Mouse (Mus musculus) monocyte, adult 2 months (primary cell): Measurements from ENCODE around the gene Fdxr.

Experiments used
- DNase-seq, 2 experiments: peaks; one replicate each; pipeline ENCODE4 v3.0.0; 2022; ENCODE audit warnings: low spot score in 2 of 2, low read depth in 1 of 2

Gene Fdxr

DNA sequence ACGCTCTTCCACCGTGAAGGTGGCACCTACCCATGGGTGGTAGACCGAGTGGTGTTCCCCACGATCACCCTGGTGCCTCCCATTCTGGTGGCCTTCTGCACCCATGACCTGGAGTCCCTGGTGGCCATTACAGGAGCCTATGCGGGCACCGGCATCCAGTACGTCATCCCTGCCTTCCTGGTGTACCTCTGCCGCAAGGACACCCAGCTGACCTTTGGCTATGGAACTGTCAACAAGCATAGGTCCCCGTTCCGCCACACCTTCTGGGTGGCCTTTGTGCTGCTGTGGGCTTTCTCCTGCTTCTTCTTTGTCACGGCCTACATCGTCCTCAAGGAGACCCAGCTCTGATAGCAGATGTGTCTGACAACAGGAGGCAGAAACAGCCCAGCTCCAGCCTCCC lies 33.1 kb downstream of the Fdxr start:
- no peak for DNase-seq

DNA sequence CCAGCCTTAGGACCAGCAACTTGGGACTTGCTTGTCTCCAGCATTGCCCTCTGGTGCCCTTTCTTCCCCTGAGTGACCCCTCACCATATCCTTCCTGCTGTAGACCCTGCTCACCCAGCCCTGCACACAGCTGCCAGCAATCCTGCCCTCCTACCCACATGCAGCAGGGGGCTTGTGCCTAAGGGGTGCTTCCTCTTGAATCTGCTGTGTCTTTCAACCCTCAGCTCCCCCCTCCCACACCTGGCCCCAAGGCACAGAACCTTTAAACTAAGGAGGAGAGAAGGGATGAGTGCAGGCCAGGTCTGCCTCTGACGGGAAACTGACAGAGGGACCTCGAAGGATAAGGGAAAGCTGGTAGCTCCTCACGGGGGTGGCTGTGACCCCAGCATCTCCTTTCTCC lies 34.1 kb downstream of the Fdxr start:
- DNase-seq = no peak

DNA sequence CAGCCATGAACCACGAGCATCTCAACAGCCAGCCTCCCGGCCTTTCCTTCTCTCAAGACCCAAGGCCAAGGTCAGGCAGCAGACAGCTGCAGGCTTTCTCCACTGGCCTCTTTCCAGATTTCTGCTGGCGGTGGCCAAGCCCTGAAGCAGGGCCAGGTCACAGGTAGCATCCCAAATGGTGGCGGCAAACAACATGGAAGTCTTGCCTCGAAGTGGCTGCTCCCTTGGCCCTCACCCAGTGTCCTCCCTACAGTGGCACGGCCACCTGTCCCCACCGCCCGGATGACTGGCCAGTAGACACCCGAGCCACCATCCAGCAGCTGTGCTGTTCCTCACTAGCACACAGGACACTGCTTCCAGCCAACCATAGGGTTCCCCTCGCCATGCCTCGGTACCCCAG lies 35.4 kb downstream of the Fdxr start:
- DNase-seq = no peak

DNA sequence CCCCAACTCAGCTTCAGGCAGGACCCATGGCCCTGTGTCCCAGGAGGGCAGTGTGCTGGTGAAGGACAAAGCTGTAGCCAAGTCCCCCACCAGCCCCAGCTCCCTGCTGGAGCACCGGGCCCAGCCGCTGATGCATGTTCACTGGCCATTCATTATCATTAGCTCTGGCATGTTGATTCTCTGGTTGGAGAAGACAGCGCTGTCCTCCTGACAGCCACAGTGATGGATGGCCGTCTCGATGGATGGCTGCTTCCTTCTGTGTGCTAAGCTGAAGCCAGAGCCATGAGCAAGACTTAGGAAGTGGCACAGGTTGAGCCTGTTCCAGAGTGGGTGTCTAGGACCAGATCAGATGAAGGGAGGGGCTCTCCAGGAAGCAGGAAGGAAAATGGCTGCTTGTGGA lies 40.3 kb downstream of the Fdxr start:
- DNase-seq = no peak

DNA sequence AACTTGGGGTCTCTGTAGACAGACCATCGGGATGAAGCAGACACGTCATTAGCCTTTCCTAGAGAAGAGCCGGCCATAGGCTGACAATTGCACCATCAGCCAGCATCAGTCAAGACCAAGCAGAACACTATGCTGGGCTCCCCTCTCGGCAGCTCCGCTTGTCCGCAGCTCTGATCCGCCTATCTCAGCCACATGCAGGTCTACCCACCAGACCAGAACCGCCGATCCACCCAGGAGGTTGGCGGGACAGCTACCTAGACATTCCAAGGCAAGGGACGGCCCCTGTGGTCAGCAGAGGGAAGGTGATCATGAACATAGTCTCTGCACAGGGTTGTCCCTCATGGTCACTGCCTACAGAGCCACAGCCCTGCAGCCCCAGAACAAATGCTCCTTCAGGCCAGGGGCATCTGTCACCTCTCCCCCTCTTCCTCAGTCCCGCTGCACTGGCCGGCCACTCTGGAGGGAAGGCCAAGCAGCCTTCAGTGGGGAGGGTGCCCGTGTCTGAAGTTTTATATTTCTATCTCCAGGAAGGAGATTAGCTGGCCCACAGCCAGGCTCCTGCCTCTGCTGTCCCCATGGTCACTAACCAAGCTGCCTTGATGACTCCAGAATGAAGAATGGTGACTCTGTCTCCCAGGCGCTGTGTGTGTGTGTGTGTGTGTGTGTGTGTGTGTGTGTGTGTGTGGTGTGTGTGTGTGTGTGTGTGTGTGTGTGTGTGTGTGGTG lies 42.4 kb downstream of the Fdxr start:
- no peak for DNase-seq

DNA sequence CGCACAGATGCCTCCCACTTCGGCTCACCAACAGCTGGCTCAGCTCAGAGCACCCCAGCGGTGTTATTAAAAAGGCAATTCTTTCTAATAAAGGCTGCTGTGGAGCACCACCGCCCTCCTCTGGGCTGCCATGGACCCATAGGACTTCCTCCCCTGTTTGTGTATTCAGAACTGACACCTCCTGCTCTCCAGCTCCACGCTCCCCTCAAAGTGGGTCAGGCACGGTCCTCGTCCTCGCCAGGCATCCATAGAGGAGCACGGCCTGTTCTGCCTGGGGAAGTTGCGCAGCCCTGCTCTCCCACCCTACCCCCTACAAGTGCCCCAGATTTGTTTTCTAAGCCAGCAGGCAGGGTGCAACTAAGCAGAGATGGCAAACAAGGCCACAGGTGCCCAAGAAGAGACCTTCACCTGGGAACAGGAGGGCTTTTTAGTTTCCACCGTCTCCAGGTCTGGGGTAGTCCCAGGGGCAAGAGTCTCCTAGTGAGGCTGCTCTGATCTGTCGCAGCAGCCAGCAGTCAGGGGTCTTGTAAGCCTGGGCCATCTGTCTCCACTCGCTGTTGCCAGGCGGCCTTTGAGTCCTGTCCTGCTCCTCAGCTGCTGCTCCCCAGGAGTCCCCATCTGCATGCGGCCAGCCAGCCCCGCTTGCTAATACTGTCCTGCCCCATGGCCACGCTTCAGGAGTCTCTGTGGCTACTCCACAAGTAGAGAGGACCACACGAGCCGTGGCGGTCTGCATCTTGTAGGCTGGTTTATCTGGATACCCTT lies 43.1 kb downstream of the Fdxr start:
- no peak for DNase-seq

DNA sequence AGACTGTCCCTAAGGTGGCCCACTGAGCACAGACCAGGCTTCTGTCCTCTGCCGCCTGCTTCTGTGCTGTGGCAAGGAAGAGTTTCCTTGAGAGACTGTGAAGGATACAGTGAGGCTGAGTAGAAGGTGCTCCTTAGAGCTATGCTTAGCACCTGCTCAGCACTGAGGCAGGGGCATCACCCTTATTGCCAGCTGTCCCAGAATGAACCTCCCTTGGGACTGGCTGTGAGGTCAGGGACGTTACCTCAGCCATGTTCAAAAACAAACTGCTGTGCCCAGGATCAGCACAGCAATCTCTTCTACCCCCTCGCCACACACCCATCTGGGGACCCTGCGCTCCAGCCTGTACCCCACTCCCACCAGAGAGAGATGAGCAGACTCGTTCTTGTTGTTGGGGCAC lies 44.0 kb downstream of the Fdxr start:
- no peak for DNase-seq

DNA sequence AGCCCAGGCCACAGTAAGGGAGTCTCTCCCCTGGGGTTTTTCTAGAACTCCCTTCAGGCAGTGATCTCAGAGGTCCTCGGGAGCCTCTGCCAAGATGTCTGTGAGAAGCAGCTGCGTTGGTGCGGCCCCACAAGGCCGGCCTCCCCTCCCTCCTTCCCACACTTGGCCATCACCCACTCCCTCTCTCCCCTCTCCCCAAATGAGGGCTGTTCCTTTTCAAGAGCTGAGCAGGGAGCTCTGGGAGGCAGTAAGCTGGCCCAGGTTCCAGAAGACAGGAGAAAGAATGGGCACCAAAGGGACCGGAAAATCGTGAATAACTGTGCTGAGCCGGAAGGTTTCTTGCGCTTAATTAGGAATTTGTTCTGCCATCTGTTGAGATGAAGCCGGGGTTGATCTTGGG lies 44.9 kb downstream of the Fdxr start:
- no peak for DNase-seq

DNA sequence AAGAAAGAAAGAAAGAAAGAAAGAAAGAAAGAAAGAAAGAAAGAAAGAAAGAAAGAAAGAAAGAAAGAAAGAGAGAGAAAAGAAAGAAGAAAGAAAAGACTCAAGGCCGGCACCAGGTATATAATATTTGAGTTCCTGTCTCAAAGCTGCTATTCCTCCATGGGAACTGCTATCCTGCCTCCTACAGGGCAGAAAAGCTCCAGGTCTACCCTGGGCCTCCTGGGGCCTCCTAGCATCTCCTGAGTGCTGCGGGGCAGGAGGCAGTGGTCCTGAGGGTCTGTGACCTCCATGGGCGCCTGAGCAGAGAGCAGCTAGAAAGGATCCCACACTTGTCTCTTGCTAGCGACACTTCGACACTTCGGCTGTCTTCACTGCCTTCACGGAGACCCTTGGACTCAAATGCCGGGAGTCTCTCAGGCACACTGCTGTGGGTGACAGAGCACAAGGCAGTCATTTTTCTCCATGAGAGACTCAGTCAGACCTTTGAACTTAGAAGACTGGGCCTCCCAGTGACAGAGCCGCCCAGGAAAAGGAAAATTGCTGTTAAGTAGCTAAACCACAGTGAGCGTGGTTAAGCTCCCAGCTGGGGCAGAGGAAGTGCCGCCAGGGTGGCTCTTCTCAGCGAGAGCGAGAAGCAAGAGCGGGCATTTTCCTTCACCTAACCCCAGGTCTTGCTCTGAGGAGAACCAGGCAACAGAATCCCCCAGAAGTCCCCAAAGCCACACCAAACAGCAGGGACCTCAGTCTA lies 45.5 kb downstream of the Fdxr start:
- no peak for DNase-seq

DNA sequence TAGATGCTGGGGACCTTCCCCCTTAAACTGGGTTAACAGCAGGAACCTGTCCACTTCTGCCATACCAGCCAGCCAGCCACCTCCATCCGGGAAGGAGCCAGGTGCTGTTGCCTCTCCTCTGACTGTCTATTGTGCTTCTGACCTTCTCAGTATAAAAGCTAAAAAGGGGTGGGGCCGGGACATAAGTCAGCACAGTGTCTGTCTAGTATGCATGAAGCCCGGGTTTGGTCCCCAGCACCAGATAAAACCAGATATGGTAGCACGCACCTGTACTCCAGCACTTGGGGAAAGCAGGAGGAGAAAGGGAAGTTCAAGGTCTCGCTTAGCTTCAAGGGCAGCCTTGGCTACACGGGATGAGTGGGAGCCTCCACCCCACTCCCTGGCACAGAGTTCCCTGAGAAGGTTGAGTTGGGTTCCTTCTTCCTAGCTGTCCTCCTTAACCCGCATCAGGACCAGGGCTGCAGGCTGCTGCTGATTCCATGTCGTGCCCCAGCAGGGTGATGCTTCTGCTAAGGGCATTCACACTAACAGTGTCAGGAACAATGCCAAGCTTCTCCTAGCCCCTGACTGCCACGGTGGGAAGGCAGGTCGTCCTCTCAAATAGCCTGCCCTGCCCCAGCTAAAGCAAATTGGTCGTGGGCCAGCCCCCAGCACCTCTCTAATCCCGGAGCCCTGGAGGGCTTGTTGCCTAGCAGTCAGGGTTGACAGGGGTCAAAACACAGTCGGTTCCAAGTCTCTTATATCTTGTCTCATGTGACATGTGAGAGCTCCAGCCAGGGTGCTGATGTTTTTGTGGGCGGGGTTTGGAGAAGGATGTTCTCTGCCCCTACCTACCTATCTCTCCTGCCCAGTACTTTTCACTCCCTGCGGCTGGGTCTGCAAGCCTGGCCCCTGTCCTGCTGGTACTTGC lies 47.6 kb downstream of the Fdxr start:
- no peak for DNase-seq

DNA sequence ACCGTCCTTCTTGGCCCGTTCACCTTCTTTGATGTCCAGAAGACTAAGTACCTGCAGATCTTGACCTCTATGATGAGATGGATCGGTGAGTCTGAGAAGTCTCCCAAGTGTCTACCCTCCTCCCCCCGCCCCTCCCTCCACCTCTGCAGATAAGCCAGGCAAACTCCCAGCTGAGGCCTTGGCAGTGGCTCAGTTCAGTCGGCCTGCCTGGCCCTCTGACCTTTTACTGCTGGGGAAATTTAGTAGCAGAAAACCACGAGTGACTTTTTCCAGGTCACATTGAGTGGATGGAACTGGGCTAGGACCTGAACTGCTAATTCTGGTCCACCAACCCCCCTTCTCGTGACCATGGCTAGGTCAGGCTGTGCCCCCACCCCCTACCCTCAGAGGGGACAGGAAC lies 48.4 kb downstream of the Fdxr start:
- DNase-seq = no peak

DNA sequence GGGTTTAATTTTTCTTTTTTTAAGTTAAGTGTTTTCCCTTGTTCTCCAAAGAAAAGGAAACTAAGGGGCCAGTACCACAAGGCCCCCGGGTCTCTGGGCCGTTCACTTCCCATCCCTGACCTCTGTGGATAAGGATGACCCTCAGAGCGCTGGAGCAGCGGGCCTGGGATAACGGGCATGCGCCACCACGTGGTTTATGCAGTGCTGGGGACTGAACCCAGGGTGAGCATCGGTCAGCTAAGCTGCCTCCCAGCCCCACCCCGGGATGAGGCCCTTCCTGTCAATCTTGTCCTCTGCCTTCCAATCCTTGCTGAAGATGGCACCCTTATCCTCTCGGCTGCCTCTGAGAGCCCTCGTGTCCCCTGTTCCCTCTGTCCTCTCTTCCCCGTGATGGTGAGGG lies 49.2 kb downstream of the Fdxr start:
- DNase-seq = no peak

DNA sequence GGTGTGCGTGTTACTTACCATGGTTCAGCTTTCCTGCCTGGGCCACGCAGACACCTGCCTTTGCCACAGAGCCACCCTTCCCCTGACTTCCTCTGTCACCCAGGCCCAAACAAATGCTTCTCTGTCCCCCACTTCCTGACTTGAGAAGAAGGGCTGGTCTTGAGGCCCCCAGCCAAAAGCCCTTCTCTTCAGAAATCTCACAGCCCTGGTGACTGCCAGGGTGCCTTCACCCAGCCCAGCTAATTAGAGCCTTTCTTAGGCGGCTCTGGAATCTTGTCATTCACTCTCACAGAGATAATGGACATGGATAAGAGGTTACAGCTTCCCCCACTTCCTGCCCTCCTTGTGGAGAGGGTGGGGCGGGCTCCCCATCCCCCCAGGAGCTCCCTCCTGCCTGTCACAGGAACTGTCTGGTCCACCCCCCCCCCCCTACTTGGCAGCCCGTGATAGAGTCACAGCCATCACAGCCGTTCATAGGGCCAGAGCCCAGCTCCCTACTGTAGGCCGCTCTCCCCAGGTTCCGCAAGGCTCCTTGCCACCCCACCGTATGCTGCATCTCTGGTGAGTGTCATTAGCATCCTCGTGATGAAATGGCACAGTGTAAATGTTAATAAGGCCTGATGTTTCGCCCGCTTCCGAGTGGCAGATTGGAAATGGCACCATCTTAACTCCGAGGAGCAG lies 49.9 kb downstream of the Fdxr start:
- DNase-seq = no peak

DNA sequence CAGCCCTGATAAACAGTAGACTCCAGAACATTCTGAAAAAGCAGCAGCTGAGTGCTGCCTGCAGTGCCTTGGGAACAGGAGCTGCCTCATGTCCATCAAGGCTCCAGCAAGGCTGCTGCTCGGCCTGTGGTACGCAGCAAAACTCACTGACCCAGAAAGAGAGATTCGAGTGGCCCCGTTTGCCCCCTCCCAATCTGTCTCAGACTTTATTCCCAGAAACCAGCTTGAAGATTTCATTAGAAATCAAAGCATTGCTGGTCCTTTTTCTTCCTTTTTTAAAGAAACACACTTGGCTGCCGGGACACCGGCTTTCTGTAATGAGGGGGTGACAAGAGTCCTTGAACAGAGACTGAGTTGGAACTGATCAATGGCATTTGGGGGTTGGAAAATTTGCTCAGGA lies 51.5 kb downstream of the Fdxr start:
- DNase-seq = no peak

DNA sequence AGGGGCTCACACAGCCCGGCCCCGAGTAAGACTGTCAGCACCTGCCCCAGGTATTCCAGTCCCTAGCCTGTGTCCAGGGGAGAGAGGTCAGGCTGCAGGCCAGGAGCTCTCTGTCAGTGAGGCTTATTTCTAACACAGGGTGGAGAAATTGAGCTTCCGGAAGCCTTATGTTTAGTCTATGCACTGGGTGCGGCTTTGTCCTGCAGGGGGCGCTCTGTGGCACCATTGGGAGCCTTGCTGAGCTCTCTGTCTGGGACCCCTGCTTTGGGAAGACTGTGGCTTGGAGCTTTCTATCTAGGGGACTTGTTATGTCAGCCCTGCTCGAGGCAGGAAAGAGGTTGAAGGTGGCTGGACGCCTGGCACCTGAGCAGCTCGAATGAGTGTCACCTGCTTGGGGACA lies 52.0 kb downstream of the Fdxr start:
- no peak for DNase-seq

DNA sequence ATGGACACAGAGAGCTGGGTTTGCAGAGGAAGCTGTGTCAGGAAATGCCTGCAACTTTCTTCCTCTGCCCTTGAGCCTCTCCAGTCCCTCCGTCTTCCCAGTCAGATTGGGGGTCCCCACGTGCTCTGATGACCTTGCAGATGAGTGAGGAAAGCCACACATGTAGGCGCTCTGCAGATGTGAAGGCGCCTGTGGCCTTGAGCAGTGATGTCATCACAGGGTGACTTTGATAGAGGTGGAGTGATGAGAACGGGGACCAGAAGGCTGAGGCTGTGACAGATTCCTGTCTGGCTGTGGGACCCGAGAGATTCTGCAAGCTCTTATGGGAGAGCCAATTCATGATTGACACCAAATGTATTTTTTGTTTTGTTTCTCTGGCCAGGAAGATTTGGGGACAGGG lies 53.0 kb downstream of the Fdxr start:
- DNase-seq = no peak

DNA sequence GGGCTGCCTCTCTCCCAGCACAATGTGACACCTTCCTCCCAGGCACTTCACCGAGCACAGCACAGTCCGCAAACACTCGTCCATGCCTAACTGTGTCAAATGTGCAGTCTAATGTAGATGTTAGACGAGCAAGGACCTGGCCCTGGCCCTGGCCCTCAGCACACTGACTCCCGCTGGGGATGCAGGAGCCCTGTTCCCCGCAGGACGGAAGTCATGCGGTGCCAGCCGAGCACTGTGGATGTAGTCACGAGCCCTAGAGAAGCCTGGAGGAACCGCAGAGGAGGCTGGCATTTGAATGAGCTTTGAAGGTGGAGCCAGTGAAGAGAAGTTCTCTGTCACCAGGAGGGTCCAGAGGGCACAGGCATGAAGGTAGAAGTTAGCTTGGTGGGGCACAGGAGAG lies 53.4 kb downstream of the Fdxr start:
- no peak for DNase-seq

DNA sequence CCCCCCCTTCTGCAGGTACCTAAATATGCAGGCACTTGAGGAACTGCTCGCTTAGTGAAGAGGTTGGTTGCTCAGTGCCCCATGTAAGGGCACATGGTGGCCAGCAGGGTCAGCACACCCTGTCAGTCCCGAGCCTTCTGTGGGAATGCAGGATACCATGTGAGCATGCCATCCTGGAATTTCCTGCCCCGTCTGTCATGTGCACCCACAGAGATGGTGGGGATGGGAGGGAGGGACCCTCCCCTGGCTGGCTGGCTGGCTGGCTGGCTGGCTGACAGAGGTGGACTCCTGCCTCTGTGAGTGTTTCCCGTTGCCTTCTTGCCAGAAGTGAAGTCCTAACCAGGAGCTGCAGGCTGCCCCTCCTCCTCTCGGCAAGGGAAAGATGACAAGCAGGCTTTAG lies 54.3 kb downstream of the Fdxr start:
- DNase-seq = no peak

DNA sequence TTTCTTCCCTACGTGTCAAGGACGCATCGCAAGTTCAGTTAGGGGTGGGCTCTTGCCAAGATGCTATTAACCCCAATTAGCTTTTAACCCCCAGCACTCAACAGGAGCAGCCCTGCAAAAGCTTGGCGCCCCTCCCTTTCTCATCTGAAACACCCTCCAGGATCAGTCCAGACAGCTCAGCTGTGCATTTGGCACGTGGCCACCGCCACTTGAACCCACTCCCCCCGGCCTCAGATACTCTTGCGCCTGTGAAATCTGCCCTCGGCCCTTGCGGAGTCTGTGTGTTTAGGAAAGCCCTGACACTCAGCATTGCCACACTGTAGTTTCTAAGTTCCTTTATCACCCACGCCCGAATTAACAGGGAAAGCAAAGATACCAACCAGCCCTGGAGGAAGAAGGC lies 54.8 kb downstream of the Fdxr start:
- no peak for DNase-seq

DNA sequence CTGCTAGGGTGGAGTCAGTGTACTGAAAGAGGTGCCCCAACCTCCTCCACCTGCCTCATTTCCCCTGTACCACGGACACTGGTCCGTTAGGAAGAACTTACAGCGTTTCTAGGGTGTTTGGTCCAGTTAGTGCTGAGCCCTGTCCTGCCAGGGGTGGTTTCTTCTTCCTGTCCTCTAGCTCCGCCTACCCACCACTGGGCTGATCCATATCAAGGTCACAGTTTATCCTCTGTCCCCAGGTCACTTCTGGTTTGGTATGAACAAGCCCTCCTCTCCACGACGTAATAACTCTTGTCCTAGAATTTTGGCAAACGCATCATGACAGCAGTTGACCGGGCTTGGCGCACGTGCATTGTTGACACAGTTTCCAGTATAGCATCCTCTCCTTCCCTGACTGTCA lies 57.2 kb downstream of the Fdxr start:
- no peak for DNase-seq

DNA sequence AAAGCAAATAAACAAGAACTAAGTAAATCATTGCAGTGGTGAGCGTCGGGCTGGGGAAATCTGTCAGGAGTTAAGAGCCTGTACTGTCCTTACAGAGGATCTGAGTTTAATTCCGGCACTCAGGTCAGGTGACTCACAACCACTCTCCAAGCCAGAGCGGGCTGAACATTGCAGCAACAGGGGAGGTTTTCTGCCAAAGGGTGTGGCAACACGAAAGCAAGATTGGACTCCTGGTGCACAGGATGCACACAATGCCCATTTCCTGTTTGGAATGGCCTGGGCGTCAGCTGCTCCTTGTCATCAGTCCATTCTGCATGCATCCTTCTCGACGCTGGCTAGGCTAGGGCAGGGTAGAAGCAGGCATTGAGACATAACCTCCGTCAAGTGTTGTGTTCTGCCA lies 57.6 kb downstream of the Fdxr start:
- DNase-seq = peak in 1 of 2 experiments; percentile 24
